Mouse (Mus musculus) layer of hippocampus, adult 2 months (tissue): ENCODE results near the gene Rasal1. TPM values are rescaled to one million over a fixed set of nuclear protein-coding genes. Genes with fewer than 3 reads are reported as not detected.

ENCODE experiments used
- DNase-seq, 2 experiments: peaks; one replicate each; pipeline ENCODE4 v3.0.0; 2022; ENCODE audit warnings: low spot score in 2 of 2
- H3K27ac ChIP-seq: fragments of 200-600 bp; 2 replicates; pipeline ENCODE4 v1.8.1; 2022
- H3K4me3 ChIP-seq: fragments of 200-600 bp; 2 replicates; pipeline ENCODE4 v1.8.1; 2022; ENCODE audit warnings: mild to moderate bottlenecking
- CTCF ChIP-seq: fragments of 200-600 bp; conservative IDR thresholded peaks from 2 replicates; pipeline ENCODE4 v1.8.1; 2022; ENCODE audit warnings: antibody characterized with exemption, mild to moderate bottlenecking, moderate library complexity
- total RNA-seq, 2 experiments: library from RNA; stranded (reverse); gene quantifications; 2 replicates each; pipeline ENCODE4 v1.2.3; 2021

Rasal1 gene
- total RNA-seq, 2 experiments from 2014 or later: 91.9 to 96.6 TPM

DNA sequence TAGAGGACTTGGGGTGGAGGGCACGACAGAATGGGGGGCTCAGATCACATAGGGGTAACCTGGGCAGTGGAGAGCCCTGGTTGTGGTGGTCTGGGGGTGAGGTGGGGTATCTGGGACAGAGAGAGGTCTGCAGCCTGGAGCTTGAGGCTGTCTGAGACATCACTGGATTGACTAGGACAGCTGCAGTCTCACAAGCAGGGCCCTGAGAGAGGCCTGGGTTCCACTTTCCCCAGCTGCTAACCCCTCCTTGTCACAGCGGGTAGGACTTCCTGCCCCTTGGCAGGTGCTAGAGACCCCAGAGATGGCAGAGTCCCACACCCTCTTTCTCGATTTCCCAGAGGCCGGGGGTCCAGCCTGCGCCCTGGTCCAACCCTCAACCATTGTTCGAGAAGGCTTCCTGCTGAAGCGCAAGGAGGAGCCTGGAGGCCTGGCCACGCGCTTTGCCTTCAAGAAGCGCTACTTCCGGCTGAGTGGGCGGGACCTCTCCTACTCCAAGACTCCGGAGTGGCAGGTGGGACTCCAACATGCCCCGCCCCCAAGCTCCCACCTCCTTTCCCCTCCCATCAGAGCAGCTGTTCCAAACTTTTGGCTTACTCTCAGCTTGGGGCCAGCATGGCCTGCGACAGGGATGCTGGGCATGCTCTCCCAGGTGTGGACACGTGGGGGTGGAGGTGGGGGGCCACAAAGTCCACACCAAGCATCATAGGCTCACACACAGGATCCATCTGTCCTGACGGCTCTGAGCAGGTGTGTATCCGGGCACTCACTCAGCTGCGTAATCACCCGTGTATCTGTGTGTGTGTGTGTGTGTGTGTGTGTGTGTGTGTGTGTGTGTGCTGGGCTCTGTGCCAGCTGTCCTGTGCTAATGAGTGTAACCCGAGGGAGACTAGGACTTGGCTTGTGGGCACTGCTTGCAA is 25.9 kb downstream of the Rasal1 start:
- no peak for DNase-seq
- H3K4me3 ChIP-seq: no peak overlapping the region
- H3K27ac ChIP-seq: no peak overlapping the region
- TF ChIP-seq CTCF: no peak

GRCm38 (mm10) chr5:120677516-120677915 is 28.9 kb downstream of the Rasal1 start:
- DNase-seq: no peak
- TF ChIP-seq CTCF: no peak
- H3K4me3 ChIP-seq: no peak overlapping the region
- H3K27ac ChIP-seq: no peak overlapping the region

- Histone ChIP-seq H3K4me3 (no peak overlapping the region), H3K27ac (peak overlapping the region; percentile 91)
- TF ChIP-seq CTCF: peak; percentile 73
- peak; percentile 89 to 95 for DNase-seq
These were observed 31.3 kb downstream of the Rasal1 start for GRCm38 (mm10) chr5:120679676-120680555.

DNA sequence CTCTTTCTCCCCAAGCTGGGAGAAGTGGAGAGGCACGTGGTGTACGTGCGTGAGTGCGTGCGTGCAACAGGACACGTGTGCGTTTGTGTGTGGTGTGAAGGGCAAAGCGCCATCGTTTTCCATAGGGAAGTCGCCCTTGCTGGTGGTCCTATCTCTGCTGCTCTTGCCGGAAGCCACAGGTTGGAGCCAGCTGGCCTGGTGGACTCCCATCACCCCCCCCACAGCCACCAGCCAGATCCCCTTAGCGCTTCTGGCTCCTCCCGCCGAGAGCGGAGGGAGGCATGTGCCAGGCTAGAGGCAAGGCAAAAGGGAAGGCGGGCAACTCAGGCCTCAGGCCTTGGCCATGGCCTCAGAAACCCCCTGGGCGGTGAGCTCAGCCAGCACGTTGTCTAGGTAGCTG is 32.3 kb downstream of the Rasal1 start:
- Histone ChIP-seq H3K4me3 (no peak overlapping the region), H3K27ac (peak overlapping the region; percentile 91)
- TF ChIP-seq CTCF: no peak
- DNase-seq: peak in 1 of 2 experiments; percentile 39

- Histone ChIP-seq H3K4me3 (no peak overlapping the region), H3K27ac (no peak overlapping the region)
- no peak for DNase-seq
- TF ChIP-seq CTCF: no peak
These were observed 34.6 kb downstream of the Rasal1 start for GRCm38 (mm10) chr5:120682982-120683771.

DNA sequence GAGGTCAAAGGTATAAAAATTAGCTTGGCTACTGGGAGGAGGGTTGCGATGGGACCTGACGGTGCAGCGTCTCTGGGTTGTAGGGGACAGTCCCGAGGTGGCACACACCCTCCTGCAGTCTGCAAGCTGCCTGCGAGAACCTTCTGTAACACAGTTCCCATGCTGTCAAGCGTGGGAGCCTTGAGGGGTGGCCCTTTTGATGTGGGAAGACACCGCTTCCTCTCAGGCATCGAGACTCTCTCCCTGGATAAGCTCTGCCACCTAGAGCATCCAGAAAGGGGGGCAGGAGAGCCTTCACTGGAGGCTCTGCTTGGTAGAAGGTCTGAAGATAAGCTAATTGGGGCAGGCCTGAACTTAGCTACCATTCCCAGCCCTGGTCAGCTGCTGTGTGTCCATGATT is 37.1 kb downstream of the Rasal1 start:
- Histone ChIP-seq H3K4me3 (no peak overlapping the region), H3K27ac (no peak overlapping the region)
- DNase-seq: no peak
- TF ChIP-seq CTCF: no peak

DNA sequence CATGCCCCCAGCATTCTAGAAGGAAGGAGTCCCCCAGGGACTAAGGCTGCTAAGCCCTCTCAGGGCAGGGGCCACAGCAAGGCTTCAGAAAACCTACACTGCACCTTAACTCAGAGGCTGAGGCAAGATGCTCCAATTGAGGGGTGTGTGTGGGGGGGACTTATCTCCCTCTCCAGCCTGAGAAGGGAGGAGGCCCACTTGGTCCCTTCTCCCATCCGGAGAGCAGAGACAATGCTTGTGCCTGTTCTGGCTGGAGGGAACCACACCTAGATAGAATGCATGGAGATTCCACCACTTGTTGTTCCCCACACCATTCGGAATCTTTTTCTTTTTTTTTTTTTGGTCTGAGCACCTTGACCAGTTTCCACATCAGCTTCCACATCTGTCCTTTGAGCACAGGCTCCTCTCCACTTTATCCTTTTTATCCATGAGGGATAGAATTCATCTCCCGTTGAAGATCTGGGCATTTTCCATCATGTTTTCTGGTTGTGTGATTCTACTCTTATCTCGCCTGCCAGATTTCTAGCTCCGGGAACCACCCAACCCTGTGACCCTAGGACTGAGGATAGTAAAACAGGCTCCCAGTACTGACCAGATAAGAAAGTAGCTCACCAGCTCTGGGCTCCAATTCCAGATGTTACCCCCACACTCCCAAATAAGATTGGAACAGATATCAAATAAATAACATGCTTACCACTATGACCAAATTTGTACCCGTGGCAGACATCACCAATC is 38.3 kb downstream of the Rasal1 start:
- DNase-seq: no peak
- TF ChIP-seq CTCF: no peak
- H3K27ac ChIP-seq: no peak overlapping the region
- no peak overlapping the region for H3K4me3 ChIP-seq

- no peak overlapping the region for H3K4me3 ChIP-seq
- TF ChIP-seq CTCF: no peak
- DNase-seq: no peak
- H3K27ac ChIP-seq: no peak overlapping the region
These were observed 38.9 kb downstream of the Rasal1 start for GRCm38 (mm10) chr5:120687484-120687851.

GRCm38 (mm10) chr5:120687897-120688296 is 39.3 kb downstream of the Rasal1 start:
- TF ChIP-seq CTCF: no peak

DNA sequence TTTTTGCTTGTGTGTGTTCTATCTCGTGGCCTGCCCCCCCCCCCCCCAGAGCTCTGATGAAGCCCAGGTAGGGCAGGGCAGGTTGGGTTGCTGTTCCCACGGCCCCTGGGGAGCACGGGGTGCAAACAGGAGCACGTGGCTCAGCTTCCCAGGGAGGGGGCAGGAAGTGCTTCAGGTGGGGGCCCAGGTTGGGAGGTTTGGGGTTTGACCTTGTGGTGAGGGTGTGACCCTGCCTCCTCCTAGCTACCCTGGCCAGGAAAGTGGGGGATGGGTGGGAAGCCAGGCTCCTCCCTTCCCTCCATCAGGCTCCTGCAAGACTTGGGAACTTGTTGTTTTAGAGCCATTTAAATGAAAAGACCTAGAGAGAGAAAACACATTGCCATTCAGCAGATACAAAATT is 39.8 kb downstream of the Rasal1 start:
- no peak for TF ChIP-seq CTCF
- Histone ChIP-seq H3K27ac (no peak overlapping the region), H3K4me3 (no peak overlapping the region)
- no peak for DNase-seq

More at GRCm38 (mm10) chr5:120687897-120688296, 39.3 kb downstream of the Rasal1 start:
- Histone ChIP-seq H3K4me3 (no peak overlapping the region), H3K27ac (no peak overlapping the region)
- DNase-seq: no peak

DNA sequence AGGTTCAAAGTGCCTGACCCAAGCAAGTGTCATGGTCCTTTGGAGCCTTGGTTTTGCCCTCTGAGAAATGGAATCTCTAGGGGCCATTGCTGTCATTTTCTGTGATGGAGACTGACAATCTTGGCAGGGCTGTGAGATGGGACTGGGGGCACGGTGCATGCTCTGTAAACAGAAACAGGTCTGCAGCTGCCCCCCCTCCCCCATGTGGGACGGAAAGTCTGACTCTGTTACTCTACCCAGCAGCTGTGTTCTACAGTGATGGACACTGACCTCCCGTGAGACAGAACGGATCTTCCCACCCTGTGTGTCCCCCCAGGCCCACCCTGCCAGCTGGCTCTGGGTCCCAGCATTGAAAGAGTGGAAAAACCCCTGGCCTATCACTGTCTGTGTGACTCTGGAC is 41.8 kb downstream of the Rasal1 start:
- no peak for TF ChIP-seq CTCF
- H3K27ac ChIP-seq: 0 out of 2 replicates have a peak overlapping the region, but pooled peaks have one; percentile 14
- H3K4me3 ChIP-seq: no peak overlapping the region
- DNase-seq: no peak

- DNase-seq: no peak
- Histone ChIP-seq H3K27ac (no peak overlapping the region), H3K4me3 (no peak overlapping the region)
- no peak for TF ChIP-seq CTCF
These were observed 43.4 kb downstream of the Rasal1 start for GRCm38 (mm10) chr5:120692034-120692433.
